Mouse (Mus musculus): ENCODE data around the gene Ripor3.

- TF ChIP-seq CTCF (IDR thresholded peaks at IDR 0.05; ENCODE audit: low read depth) (no peak), EP300 (IDR thresholded peaks at IDR 0.05; ENCODE audit: low read depth) (no peak)
Observed at GRCm38 (mm10) chr2:167949250-167949649, 61.2 kb downstream of the Ripor3 start.
